Mouse (Mus musculus) kidney, adult 2 months (tissue): ENCODE data around the gene Pes1.

Experiments used
- CTCF ChIP-seq: fragments of 200-500 bp; conservative IDR thresholded peaks from 2 replicates; pipeline ENCODE4 v1.5.1; 2011; ENCODE audit warnings: low read depth, mild to moderate bottlenecking, control low read depth, low read length, moderate library complexity, mixed read lengths; ENCODE audit not compliant: insufficient read depth, insufficient read length
- POLR2A ChIP-seq: fragments of 200-500 bp; IDR thresholded peaks from one replicate; pipeline ENCODE4 v1.6.1; 2011; ENCODE audit warnings: low read depth, low read length, control low read depth

GRCm38 (mm10) chr11:4027561-4028334 is 64.0 kb downstream of the Pes1 start:
- TF ChIP-seq POLR2A (no peak), CTCF (no peak)
